Mouse (Mus musculus) cerebellum, adult 8-10 months (tissue): ENCODE measurements around the gene Hoxb5.

Source experiments
- DNase-seq: peaks from one replicate; pipeline ENCODE4 v3.0.0; 2022

Gene Hoxb5

GRCm38 (mm10) chr11:96319910-96320309 is 16.8 kb downstream of the Hoxb5 start:
- no peak for DNase-seq

DNA sequence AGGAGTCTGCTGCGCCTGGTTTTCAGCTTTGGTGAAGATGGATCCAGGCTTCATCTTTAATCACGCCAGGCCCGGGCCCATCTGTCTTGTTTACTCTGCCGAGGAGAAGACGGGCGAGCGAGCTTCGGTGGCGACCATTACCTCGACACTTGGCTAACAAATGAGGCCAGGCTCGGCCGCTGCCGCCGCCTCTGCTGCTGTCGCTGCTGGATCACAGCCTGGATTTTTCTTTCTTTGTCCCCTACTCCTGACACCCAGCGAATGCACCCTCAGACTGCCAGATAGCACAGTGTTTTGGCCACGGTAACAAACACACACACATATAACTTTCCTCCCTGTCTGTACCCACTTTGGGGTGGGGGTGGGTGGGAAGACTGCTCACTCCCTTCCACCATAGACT is 17.6 kb downstream of the Hoxb5 start:
- no peak for DNase-seq

DNA sequence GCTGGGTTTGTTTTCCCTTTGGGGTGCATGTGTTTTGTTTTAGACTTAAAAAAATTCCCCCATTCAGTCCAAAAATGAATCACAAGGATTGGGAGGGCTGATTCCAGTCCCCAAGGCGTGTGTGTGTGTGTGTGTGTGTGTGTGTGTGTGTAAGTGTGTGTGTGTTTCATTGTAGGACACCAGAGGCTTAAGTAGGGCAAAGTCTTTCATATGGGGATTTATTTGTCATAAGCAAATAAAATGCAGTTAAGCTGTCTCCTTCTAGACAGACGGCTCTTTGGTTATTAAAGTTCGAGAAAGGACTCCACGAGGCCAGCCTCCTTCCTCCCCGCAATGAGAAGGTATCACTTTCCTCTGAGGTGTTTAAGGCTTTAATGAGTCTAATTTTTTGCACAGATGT is 18.7 kb downstream of the Hoxb5 start:
- DNase-seq, result no peak

DNA sequence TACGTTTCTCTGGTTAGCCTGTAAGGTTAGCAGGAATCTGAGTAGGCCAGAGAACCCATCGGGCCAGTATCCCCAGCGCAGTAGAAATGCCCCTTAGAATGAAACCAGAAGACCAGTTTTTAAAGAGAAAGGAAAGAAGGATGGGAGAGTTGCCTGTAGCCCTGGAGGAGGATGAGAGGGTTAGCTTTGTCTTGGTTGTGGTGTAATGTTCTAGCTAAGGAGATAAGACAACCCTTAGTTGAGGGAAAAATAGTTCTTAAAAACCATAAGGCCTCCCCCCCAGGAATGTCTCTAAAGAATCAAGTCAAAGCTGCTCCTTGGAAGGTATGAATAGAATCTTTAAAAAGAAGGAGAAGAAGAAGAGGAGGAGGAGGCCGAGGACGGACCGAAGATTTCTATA is 19.6 kb downstream of the Hoxb5 start:
- no peak for DNase-seq

DNA sequence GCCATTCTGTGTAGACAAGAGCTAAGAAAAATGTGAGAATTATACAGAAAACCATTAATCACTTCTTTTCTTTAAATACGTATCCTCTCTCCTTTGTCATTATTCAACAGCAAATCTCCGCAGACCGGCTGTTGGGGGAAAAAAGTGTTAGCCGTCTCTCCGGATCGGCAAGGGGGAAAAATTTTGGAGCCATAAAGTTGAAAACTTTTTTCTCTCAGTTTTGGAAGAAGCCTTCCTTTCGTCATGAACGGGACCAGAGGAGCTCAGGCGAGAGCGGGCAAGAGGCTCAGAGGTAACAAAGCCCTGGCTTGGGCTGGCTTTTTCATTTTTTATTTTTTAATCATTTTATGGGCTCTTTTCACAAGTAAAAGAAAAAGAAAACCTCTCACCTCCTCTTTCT is 20.0 kb downstream of the Hoxb5 start, which contains the start of gene Hoxb3:
Gene Hoxb3, plus strand, starts transcription at position 173 of the 400 bp plus-strand sequence.
- DNase-seq, result no peak

DNA sequence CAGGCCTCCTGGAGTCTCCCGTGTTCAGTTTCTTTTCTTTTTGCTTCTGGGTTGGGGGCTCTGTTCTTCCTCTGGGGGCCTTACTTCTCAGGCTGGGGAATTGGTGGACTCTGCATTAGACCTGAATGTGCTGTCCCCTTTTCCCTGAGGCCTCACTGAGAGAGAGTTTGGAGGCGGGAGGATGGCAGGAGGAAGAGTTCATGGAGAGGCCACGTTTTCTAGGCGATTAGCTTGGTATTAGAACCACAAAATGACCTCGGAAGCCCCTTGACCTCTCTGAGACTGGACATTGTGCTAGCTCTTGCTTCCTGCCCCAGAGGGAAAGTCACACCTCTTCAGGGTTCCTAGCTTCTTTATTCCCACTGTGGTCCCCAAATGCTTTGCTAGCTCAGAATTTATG is 21.0 kb downstream of the Hoxb5 start:
- no peak for DNase-seq

GRCm38 (mm10) chr11:96324965-96325364 is 21.8 kb downstream of the Hoxb5 start:
- no peak for DNase-seq

- no peak for DNase-seq
Measured at GRCm38 (mm10) chr11:96325747-96326212, 22.6 kb downstream of the Hoxb5 start.

GRCm38 (mm10) chr11:96326705-96327104 is 23.6 kb downstream of the Hoxb5 start:
- no peak for DNase-seq

GRCm38 (mm10) chr11:96327122-96327521 is 24.0 kb downstream of the Hoxb5 start:
- no peak for DNase-seq

- no peak for DNase-seq
Measured at GRCm38 (mm10) chr11:96327750-96328149, 24.6 kb downstream of the Hoxb5 start.

DNA sequence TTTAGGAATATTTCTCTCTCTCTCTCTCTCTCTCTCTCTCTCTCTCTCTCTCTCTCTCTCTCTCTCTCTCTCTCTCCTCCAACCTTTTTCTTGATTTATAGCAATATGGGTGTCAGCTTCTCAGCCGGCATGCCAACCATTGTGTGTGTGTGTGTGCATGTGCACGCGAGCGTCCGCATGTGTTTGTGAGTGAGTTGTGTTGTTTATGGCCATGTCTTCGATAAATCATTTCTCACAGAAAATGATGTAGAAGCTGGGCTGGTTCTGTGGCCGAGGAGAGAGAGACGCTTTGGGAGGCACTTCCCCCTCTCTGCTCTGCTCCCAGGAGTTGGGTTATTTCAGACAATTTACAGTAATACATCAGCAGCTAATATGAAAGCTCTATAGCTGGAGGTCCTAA is 25.5 kb downstream of the Hoxb5 start:
- no peak for DNase-seq

GRCm38 (mm10) chr11:96332105-96332504 is 29.0 kb downstream of the Hoxb5 start:
- DNase-seq, result no peak

- no peak for DNase-seq
Measured at GRCm38 (mm10) chr11:96332618-96333032, 29.5 kb downstream of the Hoxb5 start.

- DNase-seq, result no peak
Measured at GRCm38 (mm10) chr11:96333241-96334001, 30.3 kb downstream of the Hoxb5 start.

- DNase-seq, result no peak
Measured at GRCm38 (mm10) chr11:96334002-96334364, 30.8 kb downstream of the Hoxb5 start.

DNA sequence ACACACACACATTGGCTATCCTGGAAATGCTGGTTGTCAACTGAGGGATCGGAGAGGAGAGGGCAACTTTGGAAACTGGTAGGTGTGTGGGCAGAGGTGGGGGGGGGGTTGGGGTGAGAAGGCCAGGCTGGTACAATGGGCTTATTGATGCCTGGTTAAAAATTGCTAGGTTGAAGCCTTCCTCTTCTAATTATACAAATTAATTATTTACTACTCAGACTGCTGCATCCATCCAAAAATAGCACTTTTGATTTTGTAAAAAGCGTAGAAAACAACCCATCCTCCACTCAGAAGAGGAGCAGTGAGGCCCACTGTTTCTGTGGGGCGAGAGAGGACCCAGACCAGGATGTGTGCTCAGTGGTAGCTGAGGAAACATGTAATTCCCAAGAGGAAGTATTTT is 31.9 kb downstream of the Hoxb5 start:
- DNase-seq, result no peak

DNA sequence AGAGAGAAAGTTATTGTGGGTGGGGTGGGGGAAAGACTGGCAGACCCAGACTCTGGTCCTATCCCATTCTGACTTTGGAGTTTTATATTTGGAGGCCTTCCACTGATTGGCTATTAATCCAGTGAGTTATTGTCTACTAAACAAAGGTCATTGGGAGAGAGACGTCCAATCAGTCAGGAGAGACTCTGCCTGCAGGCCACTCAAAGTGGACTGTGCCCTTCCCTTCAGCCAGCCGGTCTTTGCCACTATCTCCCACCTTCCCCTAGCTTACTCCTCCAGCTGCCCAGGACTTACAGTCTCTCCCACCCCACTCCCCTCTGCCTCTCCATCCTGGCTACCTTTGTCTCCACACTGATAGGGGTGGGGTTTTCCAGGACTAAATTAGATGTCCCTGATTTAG is 33.5 kb downstream of the Hoxb5 start:
- DNase-seq, result no peak

GRCm38 (mm10) chr11:96337026-96337425 is 33.9 kb downstream of the Hoxb5 start:
- DNase-seq, result no peak

- DNase-seq, result no peak
Measured at GRCm38 (mm10) chr11:96338957-96339855, 36.1 kb downstream of the Hoxb5 start.

DNA sequence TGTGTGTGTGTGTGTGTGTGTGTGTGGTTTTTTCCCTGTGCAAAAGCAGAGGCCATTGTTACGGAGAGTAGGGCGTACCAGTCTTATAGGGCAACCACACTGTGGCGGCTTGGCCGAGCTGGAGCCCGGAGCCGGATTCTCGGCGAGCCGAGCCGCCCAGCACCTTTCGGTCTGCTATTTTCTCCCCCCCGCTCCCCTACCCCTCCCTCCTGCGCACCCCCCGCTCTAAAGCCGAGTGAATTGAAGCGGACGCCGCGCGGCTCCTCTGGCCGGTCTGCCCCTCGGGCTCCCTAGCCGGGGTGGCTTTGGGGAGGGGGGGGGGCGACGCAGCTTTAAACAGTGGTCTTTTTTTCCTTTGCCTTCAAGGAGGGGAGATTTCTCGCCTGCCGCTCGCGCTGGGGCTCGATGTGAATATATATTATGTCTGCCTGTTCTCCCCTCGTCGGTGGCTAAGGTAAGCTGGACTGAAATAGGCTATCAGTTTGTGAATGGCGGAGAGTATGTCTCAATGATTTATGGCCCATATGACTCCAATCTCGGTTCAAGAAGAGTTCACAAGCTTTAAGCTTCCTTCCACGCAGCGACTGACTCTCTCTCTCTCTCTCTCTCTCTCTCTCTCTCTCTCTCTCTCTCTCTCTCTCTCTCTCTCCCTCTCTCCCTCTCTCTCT is 37.7 kb downstream of the Hoxb5 start:
- no peak for DNase-seq

- DNase-seq, result no peak
Measured at GRCm38 (mm10) chr11:96341701-96342575, 38.8 kb downstream of the Hoxb5 start.
